Mouse (Mus musculus): Measurements from ENCODE around the gene Pif1. TPM values are rescaled to one million over a fixed set of nuclear protein-coding genes. Genes with fewer than 3 reads are reported as not detected.

Pif1 gene
- 1.9 and 2.2 TPM in 2 replicates for polyA plus RNA-seq (2014; fragmentation: Nextera tagmentation; extraction: Ambion mirVana)

GRCm38 (mm10) chr9:65586406-65587269 lies at the start of gene Pif1:
TSS of gene Pif1 (plus strand) at chr9:65587160.
- Histone ChIP-seq H3K4me1 (replicated peaks; ENCODE audit: control insufficient read depth, insufficient read depth, low read length) (peaks cover 22% of the 10 kb centered on the region), H3K4me2 (replicated peaks) (peak within 1 kb of the TSS; percentile 99), H3K9ac (peak within 1 kb of the TSS; percentile 61), H3K27me3 (ENCODE audit: control insufficient read depth, insufficient read depth, low read length) (no peaks in the 10 kb centered on the region), H3K27ac (no peak within 1 kb of the TSS; the same call in 1 of the 2 replicates), H3K9me3 (ENCODE audit: control insufficient read depth, low read length) (no peaks in the 10 kb centered on the region), H3K36me3 (replicated peaks; ENCODE audit: control insufficient read depth, insufficient read depth) (no peaks in the 10 kb centered on the region), H3K4me3 (replicated peaks; ENCODE audit: low read length) (peak within 1 kb of the TSS; percentile 47)
- DNase-seq (ENCODE audit: low spot score) = peak; percentile 78
- 10% methylated on average over 28 of the region's 28 CpGs for WGBS
- ATAC-seq (ENCODE audit: low FRiP score) = peak; percentile 85

GRCm38 (mm10) chr9:65537901-65538630 lies 48.9 kb upstream of the Pif1 start:
- DNase-seq (ENCODE audit: low spot score) = no peak
- no peak overlapping the region for H3K27ac ChIP-seq
- no peaks in the 10 kb centered on the region for H3K36me3 ChIP-seq (replicated peaks; ENCODE audit: control insufficient read depth, insufficient read depth)
- H3K27me3 ChIP-seq (ENCODE audit: control insufficient read depth, insufficient read depth, low read length) = no peaks in the 10 kb centered on the region
- no peak for ATAC-seq (ENCODE audit: low FRiP score)
- H3K4me3 ChIP-seq (replicated peaks; ENCODE audit: low read length) = no peak overlapping the region
- no peak overlapping the region for H3K9ac ChIP-seq
- 85% methylated on average over 8 of the region's 8 CpGs for WGBS
- H3K4me1 ChIP-seq (replicated peaks; ENCODE audit: control insufficient read depth, insufficient read depth, low read length) = no peaks in the 10 kb centered on the region
- no peak overlapping the region for H3K4me2 ChIP-seq (replicated peaks)
- no peaks in the 10 kb centered on the region for H3K9me3 ChIP-seq (ENCODE audit: control insufficient read depth, low read length)

GRCm38 (mm10) chr9:65539697-65540096 lies 47.3 kb upstream of the Pif1 start:
- ATAC-seq (ENCODE audit: low FRiP score) (no peak), DNase-seq (ENCODE audit: low spot score) (no peak)
- H3K27me3 ChIP-seq (ENCODE audit: control insufficient read depth, insufficient read depth, low read length) = no peaks in the 10 kb centered on the region
- WGBS = 86% methylated on average over 9 of the region's 9 CpGs
- H3K9ac ChIP-seq = no peak overlapping the region
- no peak overlapping the region for H3K27ac ChIP-seq
- H3K4me2 ChIP-seq (replicated peaks) = no peak overlapping the region
- no peaks in the 10 kb centered on the region for H3K4me1 ChIP-seq (replicated peaks; ENCODE audit: control insufficient read depth, insufficient read depth, low read length)
- no peaks in the 10 kb centered on the region for H3K9me3 ChIP-seq (ENCODE audit: control insufficient read depth, low read length)
- no peak overlapping the region for H3K4me3 ChIP-seq (replicated peaks; ENCODE audit: low read length)
- no peaks in the 10 kb centered on the region for H3K36me3 ChIP-seq (replicated peaks; ENCODE audit: control insufficient read depth, insufficient read depth)

GRCm38 (mm10) chr9:65541126-65542068 lies 45.6 kb upstream of the Pif1 start:
- Histone ChIP-seq H3K4me3 (replicated peaks; ENCODE audit: low read length) (no peak overlapping the region), H3K27ac (no peak overlapping the region)
- WGBS = 72% methylated on average over 13 of the region's 13 CpGs

GRCm38 (mm10) chr9:65542111-65542524 lies 44.8 kb upstream of the Pif1 start:
- 91% methylated on average over 7 of the region's 7 CpGs for WGBS
- Histone ChIP-seq H3K4me2 (replicated peaks) (no peak overlapping the region), H3K27me3 (ENCODE audit: control insufficient read depth, insufficient read depth, low read length) (no peaks in the 10 kb centered on the region), H3K36me3 (replicated peaks; ENCODE audit: control insufficient read depth, insufficient read depth) (no peaks in the 10 kb centered on the region), H3K9ac (no peak overlapping the region), H3K4me3 (replicated peaks; ENCODE audit: low read length) (no peak overlapping the region), H3K9me3 (ENCODE audit: control insufficient read depth, low read length) (no peaks in the 10 kb centered on the region), H3K4me1 (replicated peaks; ENCODE audit: control insufficient read depth, insufficient read depth, low read length) (0 out of 2 replicates have a peak, but pooled peaks cover 4% of the 10 kb centered on the region), H3K27ac (no peak overlapping the region)
- DNase-seq (ENCODE audit: low spot score) (no peak), ATAC-seq (ENCODE audit: low FRiP score) (no peak)

More at GRCm38 (mm10) chr9:65541126-65542068, 45.6 kb upstream of the Pif1 start:
- Histone ChIP-seq H3K9ac (no peak overlapping the region), H3K27me3 (ENCODE audit: control insufficient read depth, insufficient read depth, low read length) (no peaks in the 10 kb centered on the region), H3K36me3 (replicated peaks; ENCODE audit: control insufficient read depth, insufficient read depth) (no peaks in the 10 kb centered on the region), H3K9me3 (ENCODE audit: control insufficient read depth, low read length) (no peaks in the 10 kb centered on the region), H3K4me1 (replicated peaks; ENCODE audit: control insufficient read depth, insufficient read depth, low read length) (0 out of 2 replicates have a peak, but pooled peaks cover 4% of the 10 kb centered on the region), H3K4me2 (replicated peaks) (no peak overlapping the region)
- DNase-seq (ENCODE audit: low spot score) (no peak), ATAC-seq (ENCODE audit: low FRiP score) (no peak)

- Histone ChIP-seq H3K4me2 (replicated peaks) (no peak overlapping the region), H3K4me1 (replicated peaks; ENCODE audit: control insufficient read depth, insufficient read depth, low read length) (peaks cover 9% of the 10 kb centered on the region; the same call in 1 of the 2 replicates), H3K9me3 (ENCODE audit: control insufficient read depth, low read length) (no peaks in the 10 kb centered on the region), H3K27me3 (ENCODE audit: control insufficient read depth, insufficient read depth, low read length) (no peaks in the 10 kb centered on the region), H3K36me3 (replicated peaks; ENCODE audit: control insufficient read depth, insufficient read depth) (no peaks in the 10 kb centered on the region), H3K4me3 (replicated peaks; ENCODE audit: low read length) (no peak overlapping the region), H3K27ac (no peak overlapping the region), H3K9ac (no peak overlapping the region)
- DNase-seq (ENCODE audit: low spot score) = no peak
- ATAC-seq (ENCODE audit: low FRiP score) = no peak
- WGBS = 64% methylated on average over 10 of the region's 10 CpGs
Observed at GRCm38 (mm10) chr9:65545635-65546412, 41.1 kb upstream of the Pif1 start.

- Histone ChIP-seq H3K9ac (no peak overlapping the region), H3K4me1 (replicated peaks; ENCODE audit: control insufficient read depth, insufficient read depth, low read length) (peaks cover 9% of the 10 kb centered on the region; the same call in 1 of the 2 replicates), H3K4me2 (replicated peaks) (no peak overlapping the region), H3K27ac (no peak overlapping the region), H3K36me3 (replicated peaks; ENCODE audit: control insufficient read depth, insufficient read depth) (no peaks in the 10 kb centered on the region), H3K27me3 (ENCODE audit: control insufficient read depth, insufficient read depth, low read length) (no peaks in the 10 kb centered on the region), H3K9me3 (ENCODE audit: control insufficient read depth, low read length) (no peaks in the 10 kb centered on the region), H3K4me3 (replicated peaks; ENCODE audit: low read length) (no peak overlapping the region)
- DNase-seq (ENCODE audit: low spot score) = no peak
- no peak for ATAC-seq (ENCODE audit: low FRiP score)
- 48% methylated on average over 4 of the region's 4 CpGs for WGBS
Observed at GRCm38 (mm10) chr9:65546413-65546695, 40.6 kb upstream of the Pif1 start.

GRCm38 (mm10) chr9:65547111-65547510 lies 39.8 kb upstream of the Pif1 start:
- no peak overlapping the region for H3K4me3 ChIP-seq (replicated peaks; ENCODE audit: low read length)
- DNase-seq (ENCODE audit: low spot score) = no peak
- no peak overlapping the region for H3K9ac ChIP-seq
- H3K27ac ChIP-seq = no peak overlapping the region
- no peak overlapping the region for H3K4me2 ChIP-seq (replicated peaks)
- H3K4me1 ChIP-seq (replicated peaks; ENCODE audit: control insufficient read depth, insufficient read depth, low read length) = peaks cover 9% of the 10 kb centered on the region; the same call in 1 of the 2 replicates
- no peak for ATAC-seq (ENCODE audit: low FRiP score)
- 73% methylated on average over 5 of the region's 5 CpGs for whole genome bisulfite sequencing
- H3K27me3 ChIP-seq (ENCODE audit: control insufficient read depth, insufficient read depth, low read length) = no peaks in the 10 kb centered on the region
- H3K9me3 ChIP-seq (ENCODE audit: control insufficient read depth, low read length) = no peaks in the 10 kb centered on the region
- no peaks in the 10 kb centered on the region for H3K36me3 ChIP-seq (replicated peaks; ENCODE audit: control insufficient read depth, insufficient read depth)

Measured in hindbrain, embryonic 14.5 days (tissue).